13 mouse cellular contexts compared by ENCODE assay signal in genomic region chr11:35866140-35866539, GRCm38 (mm10). TPM values are rescaled to one million over a fixed set of nuclear protein-coding genes. Genes with fewer than 3 reads are reported as not detected.
DNase-seq lines count a peak whose midpoint lies in the region; ATAC-seq lines count a peak whose summit lies in the region.
"Had no signal": no experiment of that assay in that cellular context is flagged by ENCODE, and none has a peak within 500 bp of the region (broad histone marks: within the 10 kb centered on the region; RNA-seq: fewer than 3 reads in every experiment).

No protein-coding gene starts in this region.

- ATAC-seq in neural tube, embryonic 11.5 days (ENCODE audit: insufficient read depth, low FRiP score, low TSS enrichment): no peak
- no peak for ATAC-seq in midbrain, embryonic 11.5 days (ENCODE audit: low FRiP score)

- WGBS in neural tube, embryonic 11.5 days: 61% methylated on average over 7 of the region's 7 CpGs
- WGBS in hindbrain, embryonic 10.5 days: 76% methylated on average over 7 of the region's 7 CpGs
- 49% methylated on average over 7 of the region's 7 CpGs for WGBS in midbrain, embryonic 11.5 days

- no peaks in the 10 kb centered on the region for H3K27me3 ChIP-seq in neural tube, embryonic 11.5 days (ENCODE audit: control insufficient read depth, insufficient read depth, low read length)
- H3K27me3 ChIP-seq in hindbrain, embryonic 10.5 days (ENCODE audit: insufficient read depth, poor library complexity, severe bottlenecking): no peaks in the 10 kb centered on the region
- H3K27me3 ChIP-seq in midbrain, embryonic 11.5 days (ENCODE audit: control insufficient read depth, insufficient read depth, low read length): no peaks in the 10 kb centered on the region
- H3K27me3 ChIP-seq: limb, embryonic 15.5 days had no signal

- no peak overlapping the region for H3K4me3 ChIP-seq in neural tube, embryonic 11.5 days (ENCODE audit: low read depth, low read length)
- no peak overlapping the region for H3K4me3 ChIP-seq in hindbrain, embryonic 10.5 days
- no peak overlapping the region for H3K4me3 ChIP-seq in midbrain, embryonic 11.5 days (ENCODE audit: low read depth, low read length)
- H3K4me3 ChIP-seq: erythroblast, embryonic 14.5 days; gastrocnemius, adult 2 months; limb, embryonic 15.5 days had no signal

- H3K4me2 ChIP-seq in neural tube, embryonic 11.5 days (ENCODE audit: low read depth): no peak overlapping the region
- no peak overlapping the region for H3K4me2 ChIP-seq in midbrain, embryonic 11.5 days
- H3K4me2 ChIP-seq: limb, embryonic 15.5 days; lung, embryonic 14.5 days had no signal

- H3K9ac ChIP-seq in neural tube, embryonic 11.5 days (ENCODE audit: low read length): no peak overlapping the region
- H3K9ac ChIP-seq in midbrain, embryonic 11.5 days (ENCODE audit: low read length): peak overlapping the region; percentile 59
- H3K9ac ChIP-seq: limb, embryonic 15.5 days; lung, embryonic 14.5 days had no signal

- H3K27ac ChIP-seq in neural tube, embryonic 11.5 days (ENCODE audit: low read depth, low read length): peak overlapping the region; percentile 89
- peak overlapping the region; percentile 91 for H3K27ac ChIP-seq in hindbrain, embryonic 10.5 days
- peak overlapping the region; percentile 93 for H3K27ac ChIP-seq in midbrain, embryonic 11.5 days (ENCODE audit: low read depth, low read length)
- H3K27ac ChIP-seq: gastrocnemius, adult 2 months; kidney, postnatal 0 days; limb, embryonic 15.5 days had no signal

- H3K4me1 ChIP-seq in neural tube, embryonic 11.5 days (ENCODE audit: control insufficient read depth, insufficient read depth, low read length): peaks cover 23% of the 10 kb centered on the region
- peaks cover 39% of the 10 kb centered on the region for H3K4me1 ChIP-seq in hindbrain, embryonic 10.5 days (replicated peaks)
- H3K4me1 ChIP-seq in midbrain, embryonic 11.5 days (ENCODE audit: control insufficient read depth, insufficient read depth, low read length): peaks cover 27% of the 10 kb centered on the region

- no peaks in the 10 kb centered on the region for H3K36me3 ChIP-seq in neural tube, embryonic 11.5 days (ENCODE audit: control insufficient read depth, insufficient read depth, low read length)
- peaks cover 52% of the 10 kb centered on the region for H3K36me3 ChIP-seq in hindbrain, embryonic 10.5 days
- peaks cover 4% of the 10 kb centered on the region for H3K36me3 ChIP-seq in midbrain, embryonic 11.5 days (ENCODE audit: control insufficient read depth, insufficient read depth, low read length)

- H3K9me3 ChIP-seq in neural tube, embryonic 11.5 days (ENCODE audit: control insufficient read depth, low read length): no peaks in the 10 kb centered on the region
- no peaks in the 10 kb centered on the region for H3K9me3 ChIP-seq in hindbrain, embryonic 10.5 days
- no peaks in the 10 kb centered on the region for H3K9me3 ChIP-seq in midbrain, embryonic 11.5 days (ENCODE audit: control insufficient read depth, low read length)
- H3K9me3 ChIP-seq: limb, embryonic 15.5 days had no signal

- DNase-seq in neural tube, embryonic 11.5 days (ENCODE audit: low spot score): no peak
- no peak for DNase-seq in neural tube, embryonic 10.5 days (ENCODE audit: extremely low spot score, low spot score)
- DNase-seq in hindbrain, embryonic 10.5 days (ENCODE audit: low spot score): no peak
- DNase-seq in midbrain, embryonic 11.5 days (ENCODE audit: low spot score, missing footprints): no peak
- no peak for DNase-seq in spleen, postnatal 10 days (ENCODE audit: low spot score in 2 of 2)
- no peak for DNase-seq in lung, adult 18-20 months
- no peak for DNase-seq in testis, postnatal 10 days (ENCODE audit: low spot score)
- DNase-seq: cerebellum, adult 18-20 months; gastrocnemius, adult 2 months; lung, embryonic 14.5 days had no signal

RNA-seq across cellular contexts. Expression of gene Rars, which starts 31.8 kb away (rescaled TPM):
- polyA plus RNA-seq in neural tube, embryonic 11.5 days (2014; fragmentation: Nextera tagmentation; extraction: Ambion mirVana): 115 and 116 TPM in 2 replicates
- polyA plus RNA-seq in hindbrain, embryonic 10.5 days (2016; fragmentation: Nextera tagmentation; extraction: Ambion mirVana): 76.4 and 105 TPM in 2 replicates
- polyA plus RNA-seq in midbrain, embryonic 11.5 days (2014; fragmentation: Nextera tagmentation; extraction: Ambion mirVana): 116 and 122 TPM in 2 replicates
